Mouse (Mus musculus): ENCODE results near the gene Map4k3. TPM values are rescaled to one million over a fixed set of nuclear protein-coding genes. Genes with fewer than 3 reads are reported as not detected.

The Map4k3 gene
- total and polyA plus RNA-seq, 3 experiments = 3.2 to 4.1 TPM; not detected in 1

DNA sequence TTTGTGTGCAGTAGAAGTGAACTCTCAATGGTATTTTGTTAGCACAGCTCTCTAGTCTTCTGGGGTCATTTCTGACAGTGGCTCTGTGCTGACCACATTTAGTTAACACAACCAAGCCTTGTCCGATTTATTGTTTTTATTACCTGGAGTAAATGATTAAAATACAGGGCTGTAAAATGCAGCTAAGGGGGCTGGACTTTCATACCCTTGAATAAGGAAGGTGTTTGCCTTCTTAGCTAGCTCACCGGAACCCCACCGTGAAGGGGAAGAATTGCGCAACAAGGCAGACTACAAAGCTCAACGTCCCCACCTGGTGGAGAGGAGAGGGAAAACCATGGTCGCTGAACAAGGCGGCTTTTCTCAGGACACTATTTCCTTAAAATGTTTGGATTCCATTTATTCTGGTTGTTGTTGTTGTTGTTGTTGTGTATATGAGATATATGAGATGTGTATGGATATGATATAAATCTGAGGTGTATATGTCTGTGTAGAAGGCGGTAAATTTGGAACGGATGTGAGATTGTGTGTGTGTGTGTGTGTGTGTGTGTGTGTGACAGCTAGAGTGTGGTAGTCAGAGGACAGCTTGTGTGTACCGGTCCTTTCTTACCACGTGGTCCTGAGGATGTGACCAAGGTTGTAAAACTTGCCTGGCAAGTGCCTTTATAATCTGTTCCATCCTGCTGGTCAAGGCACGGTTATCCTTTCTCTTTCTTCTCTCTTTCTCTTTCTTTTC is 167.4 kb downstream of the Map4k3 start (continued):
- TF ChIP-seq SMC3 (IDR thresholded peaks at IDR 0.05; ENCODE audit: low read depth, low read length) (peak; percentile 91), TAL1 (IDR thresholded peaks at IDR 0.05; ENCODE audit: low read length) (no peak), E2F4 (IDR thresholded peaks at IDR 0.05; ENCODE audit: borderline replicate concordance, low read depth, low read length) (no peak), USF1 (IDR thresholded peaks at IDR 0.05; ENCODE audit: low read depth, low read length) (peak; percentile 47; the same call in 1 of the 2 replicates), RCOR1 (IDR thresholded peaks at IDR 0.05; ENCODE audit: low read depth, low read length) (no peak), ELF1 (IDR thresholded peaks at IDR 0.05; ENCODE audit: low read depth, low read length) (0 out of 2 replicates have a peak, but pooled peaks have one; percentile 9), JUND (IDR thresholded peaks at IDR 0.05; ENCODE audit: low read depth, low read length) (no peak), NELFE (IDR thresholded peaks at IDR 0.05; ENCODE audit: low read depth, low read length) (no peak), GABPA (IDR thresholded peaks at IDR 0.05; ENCODE audit: low read depth, low read length) (no peak), CTCF (IDR thresholded peaks at IDR 0.05 in 2 of 3, conservative IDR thresholded peaks at IDR 0.05 in 1 of 3; ENCODE audit: control insufficient read depth in 1 of 3, insufficient read depth in 1 of 3, low read depth in 2 of 3, low read length in 3 of 3, poor library complexity in 1 of 3, severe bottlenecking in 1 of 3) (peak; percentile 89 to 96 (median 93))

DNA sequence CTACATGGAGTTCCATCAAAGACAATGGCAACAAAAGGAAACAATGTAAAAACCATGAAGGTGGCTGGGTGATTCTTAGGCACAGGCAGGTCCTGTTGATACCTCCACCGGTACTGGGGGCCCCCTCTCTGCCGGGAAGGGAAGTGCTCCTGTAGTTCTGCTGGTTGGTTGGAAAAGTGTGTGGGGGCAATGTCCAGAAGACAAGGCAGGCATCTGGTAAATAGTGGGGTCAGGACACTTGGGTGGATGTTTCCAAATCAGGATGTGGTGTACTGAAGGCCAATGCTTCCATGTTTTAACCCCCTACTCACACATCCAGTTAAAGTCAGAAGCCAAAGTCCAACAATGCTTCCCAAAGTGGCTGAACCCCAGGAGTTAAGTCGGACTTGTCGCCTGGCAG is 168.5 kb downstream of the Map4k3 start:
- TF ChIP-seq SMC3 (IDR thresholded peaks at IDR 0.05; ENCODE audit: low read depth, low read length) (peak; percentile 33; the same call in 1 of the 2 replicates), TBP (IDR thresholded peaks at IDR 0.05; ENCODE audit: low read depth, low read length) (peak; percentile 70), CTCF (IDR thresholded peaks at IDR 0.05 in 2 of 3, conservative IDR thresholded peaks at IDR 0.05 in 1 of 3; ENCODE audit: control insufficient read depth in 1 of 3, insufficient read depth in 1 of 3, low read depth in 2 of 3, low read length in 3 of 3, poor library complexity in 1 of 3, severe bottlenecking in 1 of 3) (peak in 2 of 3 experiments; percentile 48 to 57; a peak in 5 of 6 replicates), RAD21 (IDR thresholded peaks at IDR 0.05; ENCODE audit: low read depth, low read length) (no peak), E2F4 (IDR thresholded peaks at IDR 0.05; ENCODE audit: borderline replicate concordance, low read depth, low read length) (no peak)
- peaks cover 0 to 5% of the 10 kb centered on the region in 2 experiments; a peak in 1 of 4 replicates for H3K36me3 ChIP-seq (ENCODE audit: control insufficient read depth in 1 of 2, insufficient read depth in 2 of 2, low read length in 2 of 2)
- no peaks in the 10 kb centered on the region for H3K27me3 ChIP-seq (ENCODE audit: control insufficient read depth in 1 of 2, insufficient read depth in 2 of 2, low read length in 2 of 2)
- DNase-seq (ENCODE audit: low read depth, low spot score) = peak; percentile 62
- H3K4me3 ChIP-seq (ENCODE audit: control insufficient read depth in 1 of 2, insufficient read depth in 1 of 2, low read depth in 2 of 2, low read length in 2 of 2) = peak overlapping the region in 1 of 2 experiments; percentile 36; a peak in 2 of 4 replicates
- H3K27ac ChIP-seq (ENCODE audit: control insufficient read depth, low read depth, low read length) = no peak overlapping the region
- no peak overlapping the region; the same call in 1 of the 2 replicates for H3K9ac ChIP-seq (ENCODE audit: control insufficient read depth, low read depth, low read length, poor library complexity, severe bottlenecking)
- no peaks in the 10 kb centered on the region; the same call in 1 of the 2 replicates for H3K79me2 ChIP-seq (ENCODE audit: control insufficient read depth, insufficient read depth, low read length, poor library complexity)
- no peaks in the 10 kb centered on the region for H3K9me3 ChIP-seq (replicated peaks; ENCODE audit: insufficient read depth, low read length)
- peaks cover 6% of the 10 kb centered on the region in 2 experiments; a peak in 2 of 4 replicates for H3K4me1 ChIP-seq (ENCODE audit: control insufficient read depth in 1 of 2, insufficient read depth in 2 of 2, low read length in 2 of 2)

DNA sequence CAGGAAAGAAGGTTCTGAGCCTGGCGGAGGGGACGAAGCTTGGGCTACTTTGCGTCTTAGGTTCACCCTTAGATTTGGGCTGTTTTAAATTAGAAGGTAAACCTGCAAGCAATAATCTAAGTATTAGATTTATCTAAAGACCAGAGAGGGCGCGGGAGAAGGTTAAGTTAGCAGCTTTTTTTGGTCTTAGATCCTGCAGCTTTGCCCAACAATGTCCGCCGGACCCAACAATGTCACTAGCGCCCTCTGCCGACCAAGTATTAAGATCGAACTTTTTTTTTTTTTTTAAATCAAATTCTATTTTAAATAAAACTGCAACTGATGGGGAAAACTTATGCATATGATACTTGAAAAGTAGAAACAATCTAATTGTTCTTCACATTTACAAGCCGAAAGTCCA is 169.2 kb downstream of the Map4k3 start:
- peak; percentile 83 for DNase-seq (ENCODE audit: low read depth, low spot score)
- Histone ChIP-seq H3K36me3 (ENCODE audit: control insufficient read depth in 1 of 2, insufficient read depth in 2 of 2, low read length in 2 of 2) (peaks cover 0 to 5% of the 10 kb centered on the region in 2 experiments; a peak in 1 of 4 replicates), H3K79me2 (ENCODE audit: control insufficient read depth, insufficient read depth, low read length, poor library complexity) (no peaks in the 10 kb centered on the region; the same call in 1 of the 2 replicates), H3K27ac (ENCODE audit: control insufficient read depth, low read depth, low read length) (no peak overlapping the region), H3K27me3 (ENCODE audit: control insufficient read depth in 1 of 2, insufficient read depth in 2 of 2, low read length in 2 of 2) (no peaks in the 10 kb centered on the region), H3K4me1 (ENCODE audit: control insufficient read depth in 1 of 2, insufficient read depth in 2 of 2, low read length in 2 of 2) (peaks cover 6 to 7% of the 10 kb centered on the region in 2 experiments; a peak in 2 of 4 replicates), H3K4me3 (ENCODE audit: control insufficient read depth in 1 of 2, insufficient read depth in 1 of 2, low read depth in 2 of 2, low read length in 2 of 2) (no peak overlapping the region), H3K9me3 (replicated peaks; ENCODE audit: insufficient read depth, low read length) (no peaks in the 10 kb centered on the region), H3K9ac (ENCODE audit: control insufficient read depth, low read depth, low read length, poor library complexity, severe bottlenecking) (no peak overlapping the region)
- peak; percentile 23 to 82 (median 79); a peak in 5 of 6 replicates for TF ChIP-seq CTCF (IDR thresholded peaks at IDR 0.05 in 2 of 3, conservative IDR thresholded peaks at IDR 0.05 in 1 of 3; ENCODE audit: control insufficient read depth in 1 of 3, insufficient read depth in 1 of 3, low read depth in 2 of 3, low read length in 3 of 3, poor library complexity in 1 of 3, severe bottlenecking in 1 of 3)
- TF ChIP-seq ZC3H11A (IDR thresholded peaks at IDR 0.05; ENCODE audit: low read depth, low read length) = peak; percentile 60
- TF ChIP-seq POLR2AphosphoS5 (IDR thresholded peaks at IDR 0.05; ENCODE audit: borderline replicate concordance, low read depth, low read length) = no peak
- peak; percentile 79 for TF ChIP-seq SMC3 (IDR thresholded peaks at IDR 0.05; ENCODE audit: low read depth, low read length)
- peak; percentile 99 for TF ChIP-seq ZNF384 (IDR thresholded peaks at IDR 0.05; ENCODE audit: low read depth, low read length)
- TF ChIP-seq MEF2A (IDR thresholded peaks at IDR 0.05; ENCODE audit: extremely low read depth, insufficient replicate concordance, low read depth, low read length, poor library complexity, severe bottlenecking) = no peak
- peak; percentile 74 for TF ChIP-seq RAD21 (IDR thresholded peaks at IDR 0.05; ENCODE audit: low read depth, low read length)
- no peak for TF ChIP-seq NELFE (IDR thresholded peaks at IDR 0.05; ENCODE audit: low read depth, low read length)
